Mouse (Mus musculus) splenic B cell, adult 2 months (primary cell): ENCODE measurements at regions not wholly inside any gene's neighbourhood (a gene's known extent, or its start where the extent isn't known, plus 50 kb on each side); places are given as distances from the start of the nearest gene placed in this dataset.

Experiments
- DNase-seq: peaks from one replicate; pipeline ENCODE4 v3.0.0-alpha.2; 2011; ENCODE audit warnings: low read depth, low spot score
- H3K27me3 ChIP-seq: 2 replicates; pipeline ENCODE4 v1.6.1; 2012; ENCODE audit warnings: mild to moderate bottlenecking, low read length, moderate library complexity, mixed read lengths; ENCODE audit not compliant: control insufficient read depth, poor library complexity, insufficient read depth, severe bottlenecking
- H3K36me3 ChIP-seq: 2 replicates; pipeline ENCODE4 v1.6.1; 2012; ENCODE audit warnings: mild to moderate bottlenecking, low read length, moderate library complexity, mixed read lengths; ENCODE audit not compliant: control insufficient read depth, poor library complexity, insufficient read depth, severe bottlenecking

GRCm38 (mm10) chr5:118381294-118381675, 136.3 kb downstream of the 2410131K14Rik start:
- DNase-seq = peak; percentile 73
- H3K36me3 ChIP-seq = no peaks in the 10 kb centered on the region
- no peaks in the 10 kb centered on the region for H3K27me3 ChIP-seq

- no peaks in the 10 kb centered on the region for H3K36me3 ChIP-seq
- no peak for DNase-seq
- no peaks in the 10 kb centered on the region for H3K27me3 ChIP-seq
Measured at GRCm38 (mm10) chr5:118386126-118386525, 141.1 kb downstream of the 2410131K14Rik start.

DNA sequence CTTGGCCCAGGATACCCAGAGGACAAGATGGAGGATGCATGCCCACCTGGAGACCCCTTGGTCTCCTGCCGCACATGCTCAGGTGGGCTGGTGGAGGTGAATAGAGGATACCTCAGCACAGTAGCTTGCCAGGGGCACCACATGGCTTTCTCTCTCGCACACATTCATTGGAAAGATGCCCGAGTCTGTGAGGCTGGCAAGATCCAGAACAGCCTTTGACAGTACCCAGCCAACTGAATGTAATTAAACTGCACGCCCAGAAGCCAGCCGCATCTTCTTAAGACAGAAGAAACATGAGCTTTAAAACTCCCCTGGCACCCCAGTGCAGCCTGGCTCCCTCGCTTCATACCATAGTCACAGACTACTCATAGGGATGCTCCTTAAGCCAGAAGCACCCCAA, 143.4 kb downstream of the 2410131K14Rik start:
- no peaks in the 10 kb centered on the region for H3K27me3 ChIP-seq
- H3K36me3 ChIP-seq = no peaks in the 10 kb centered on the region
- DNase-seq = no peak

DNA sequence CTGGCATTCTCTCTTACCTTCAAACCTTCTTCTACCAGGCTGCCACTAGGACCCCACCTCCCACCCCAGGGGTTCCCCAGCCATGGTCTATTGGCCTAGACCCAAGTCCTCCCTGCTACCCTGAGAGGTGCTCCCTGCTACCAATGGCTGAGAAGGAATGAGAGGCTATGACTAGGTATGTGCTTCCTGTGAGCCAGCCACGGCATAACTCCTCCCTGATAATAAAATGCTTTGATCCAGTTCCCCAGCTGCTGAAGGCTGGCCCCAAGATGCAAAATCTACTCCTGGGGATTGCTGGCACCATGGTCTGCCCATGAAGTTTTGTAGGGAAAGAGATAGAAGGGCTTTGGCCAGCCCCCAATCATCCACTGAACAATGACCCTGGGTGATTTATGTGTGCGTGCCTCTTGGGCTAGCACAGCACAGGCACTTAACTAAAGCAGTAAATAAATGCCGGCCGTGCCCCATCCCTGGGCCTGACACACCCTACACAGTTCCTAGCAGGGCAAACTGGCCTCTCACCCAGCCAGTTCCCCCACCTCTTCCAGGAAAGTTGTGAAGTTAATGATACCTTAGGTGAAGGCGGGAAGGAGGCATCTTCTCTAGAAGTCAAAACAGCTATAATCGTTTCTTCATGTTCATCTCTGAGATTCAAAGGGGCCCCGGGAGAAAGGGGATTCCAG, 145.8 kb downstream of the 2410131K14Rik start:
- no peaks in the 10 kb centered on the region for H3K27me3 ChIP-seq
- DNase-seq = no peak
- H3K36me3 ChIP-seq = no peaks in the 10 kb centered on the region

- DNase-seq = no peak
- H3K36me3 ChIP-seq = no peaks in the 10 kb centered on the region
- no peaks in the 10 kb centered on the region for H3K27me3 ChIP-seq
Measured at GRCm38 (mm10) chr5:118392932-118393487, 148.0 kb downstream of the 2410131K14Rik start.

DNA sequence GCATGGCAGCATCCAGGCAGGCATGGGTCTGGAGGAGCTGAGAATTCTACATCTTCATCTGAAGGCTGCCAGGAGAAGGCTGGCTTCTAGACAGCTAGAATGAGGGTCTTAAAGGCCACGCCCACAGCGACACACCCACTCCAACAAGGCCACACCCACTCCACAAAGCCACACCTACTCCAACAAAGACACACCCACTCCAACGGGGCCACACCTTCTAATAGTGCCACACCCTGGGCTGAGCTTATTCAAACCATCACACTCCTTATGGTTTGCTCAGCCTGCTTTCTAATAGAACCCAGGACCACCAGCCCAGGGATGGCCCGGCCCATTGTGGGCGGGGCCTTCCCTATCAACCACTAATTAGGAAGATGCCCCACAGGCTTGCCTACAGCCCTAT, 149.0 kb downstream of the 2410131K14Rik start:
- no peak for DNase-seq
- Histone ChIP-seq H3K27me3 (no peaks in the 10 kb centered on the region), H3K36me3 (no peaks in the 10 kb centered on the region)

DNA sequence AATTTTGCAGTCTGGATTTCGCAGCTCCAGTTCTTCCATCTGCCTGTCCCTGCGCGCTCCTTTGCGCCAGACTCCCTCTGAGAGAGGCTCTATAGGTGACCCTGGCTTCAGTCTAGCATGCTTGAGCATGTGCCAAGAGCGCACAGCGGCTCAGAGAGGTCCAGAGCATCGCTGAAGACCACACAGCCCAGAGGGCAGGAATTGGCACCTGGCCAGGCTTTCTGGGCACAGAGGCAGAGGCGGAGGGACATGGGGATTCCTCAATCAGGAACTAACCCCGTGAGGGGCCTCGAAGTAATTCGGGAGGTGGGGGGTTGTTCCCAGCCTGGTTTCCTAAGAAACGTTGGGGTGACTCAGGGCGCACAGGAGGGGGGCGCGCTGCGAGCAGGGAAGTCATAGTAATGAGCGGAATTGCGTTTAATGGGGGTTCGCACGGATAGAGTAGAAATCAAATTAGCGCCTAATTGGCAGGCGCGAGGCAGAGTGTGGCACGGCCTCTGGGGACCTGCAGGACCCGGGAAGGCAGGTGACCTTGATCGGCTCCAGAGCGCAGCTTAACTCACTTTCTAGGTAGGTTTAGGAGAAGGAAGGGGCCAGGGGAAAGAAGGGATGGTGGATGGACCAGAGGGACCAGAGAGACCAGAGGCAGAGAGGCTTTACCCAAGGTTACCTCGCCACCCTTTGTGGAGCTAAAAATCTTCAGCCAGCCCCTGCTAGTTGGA, 151.1 kb downstream of the 2410131K14Rik start:
- Histone ChIP-seq H3K27me3 (no peaks in the 10 kb centered on the region), H3K36me3 (no peaks in the 10 kb centered on the region)
- DNase-seq = no peak

- H3K36me3 ChIP-seq = no peaks in the 10 kb centered on the region
- DNase-seq = no peak
- H3K27me3 ChIP-seq = no peaks in the 10 kb centered on the region
Measured at GRCm38 (mm10) chr5:118400926-118401325, 155.9 kb downstream of the 2410131K14Rik start.

DNA sequence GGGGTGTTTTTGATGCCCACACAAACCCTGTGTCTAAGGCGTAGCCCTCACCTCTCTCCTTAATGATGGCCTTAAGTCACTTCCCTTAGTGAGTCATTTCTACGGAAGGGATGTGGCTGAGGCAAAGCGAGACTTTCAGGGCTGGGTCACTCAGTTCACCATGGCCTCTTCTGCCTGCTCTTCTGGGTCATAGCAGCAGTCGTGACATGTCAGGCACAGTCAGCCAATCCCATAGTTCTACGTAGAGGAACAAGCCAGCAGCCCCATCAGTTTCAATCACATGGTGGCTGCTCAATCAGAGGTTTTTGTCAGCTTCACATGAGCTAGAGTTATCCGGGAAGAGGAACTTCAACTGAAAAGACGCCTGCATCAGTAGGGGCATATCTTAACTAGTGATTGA, 156.1 kb upstream of the Med13l start:
- no peaks in the 10 kb centered on the region for H3K36me3 ChIP-seq
- DNase-seq = peak; percentile 51
- no peaks in the 10 kb centered on the region for H3K27me3 ChIP-seq

DNA sequence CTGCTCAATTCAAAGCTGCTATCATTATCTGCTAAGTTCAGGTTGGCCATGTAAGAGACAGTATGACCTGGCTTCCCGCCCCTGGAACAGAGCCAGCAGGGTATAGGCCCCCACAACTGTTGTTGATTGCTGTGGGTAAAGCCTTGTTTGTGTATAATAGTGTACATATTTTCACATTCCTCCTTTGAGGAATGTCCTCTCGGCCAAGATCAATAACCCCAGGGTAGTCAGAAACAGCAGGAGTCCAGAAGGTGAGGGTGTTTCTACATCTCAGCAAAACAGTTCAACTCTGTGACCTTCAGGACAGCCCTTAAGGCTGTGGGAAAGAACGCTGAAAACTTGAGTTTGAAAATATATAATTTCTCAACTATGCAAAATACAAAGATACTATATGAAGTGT, 155.1 kb upstream of the Med13l start:
- DNase-seq = no peak
- Histone ChIP-seq H3K36me3 (no peaks in the 10 kb centered on the region), H3K27me3 (no peaks in the 10 kb centered on the region)

DNA sequence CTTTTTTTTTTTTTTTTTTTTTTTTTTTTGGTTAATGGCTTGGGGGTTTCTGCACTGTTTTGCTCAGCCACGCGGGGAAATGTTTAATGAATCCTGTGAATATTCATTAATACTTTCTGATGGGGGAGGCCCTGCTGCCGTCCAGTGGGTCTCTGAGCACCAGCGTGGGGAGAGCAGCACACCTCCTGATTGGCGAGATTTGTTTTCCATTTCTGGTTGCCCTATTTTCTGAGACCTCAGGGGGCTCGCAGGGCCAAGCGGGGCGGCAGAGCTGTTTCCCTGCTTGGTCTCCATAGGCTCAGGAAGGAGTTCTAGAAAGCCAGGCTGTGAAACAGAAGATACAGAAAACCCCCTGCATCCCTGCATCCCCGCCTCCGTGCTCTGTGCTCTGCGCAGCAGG, 153.0 kb upstream of the Med13l start:
- H3K36me3 ChIP-seq = no peaks in the 10 kb centered on the region
- H3K27me3 ChIP-seq = no peaks in the 10 kb centered on the region
- no peak for DNase-seq

DNA sequence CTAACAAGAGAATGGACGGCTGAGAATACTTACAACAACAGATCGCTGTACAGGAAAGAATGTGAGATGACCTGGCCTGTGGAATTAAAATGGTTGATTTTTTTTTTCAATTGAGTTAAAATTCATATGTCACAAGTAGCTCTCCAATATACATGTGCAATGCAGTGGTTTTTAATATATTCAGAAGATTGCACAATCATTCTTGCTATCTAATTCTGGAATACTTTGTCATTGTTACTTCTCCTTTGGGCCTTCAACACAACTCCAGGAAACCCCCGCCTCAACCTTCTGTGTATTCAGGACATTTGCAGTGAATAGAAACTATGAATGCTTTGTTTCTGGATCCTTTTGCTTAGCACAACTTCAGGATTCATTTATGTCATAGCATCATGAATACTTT, 152.5 kb upstream of the Med13l start:
- DNase-seq = no peak
- no peaks in the 10 kb centered on the region for H3K36me3 ChIP-seq
- no peaks in the 10 kb centered on the region for H3K27me3 ChIP-seq

- no peaks in the 10 kb centered on the region for H3K27me3 ChIP-seq
- no peaks in the 10 kb centered on the region for H3K36me3 ChIP-seq
- DNase-seq = no peak
Measured at GRCm38 (mm10) chr5:118408826-118409225, 151.7 kb upstream of the Med13l start.

DNA sequence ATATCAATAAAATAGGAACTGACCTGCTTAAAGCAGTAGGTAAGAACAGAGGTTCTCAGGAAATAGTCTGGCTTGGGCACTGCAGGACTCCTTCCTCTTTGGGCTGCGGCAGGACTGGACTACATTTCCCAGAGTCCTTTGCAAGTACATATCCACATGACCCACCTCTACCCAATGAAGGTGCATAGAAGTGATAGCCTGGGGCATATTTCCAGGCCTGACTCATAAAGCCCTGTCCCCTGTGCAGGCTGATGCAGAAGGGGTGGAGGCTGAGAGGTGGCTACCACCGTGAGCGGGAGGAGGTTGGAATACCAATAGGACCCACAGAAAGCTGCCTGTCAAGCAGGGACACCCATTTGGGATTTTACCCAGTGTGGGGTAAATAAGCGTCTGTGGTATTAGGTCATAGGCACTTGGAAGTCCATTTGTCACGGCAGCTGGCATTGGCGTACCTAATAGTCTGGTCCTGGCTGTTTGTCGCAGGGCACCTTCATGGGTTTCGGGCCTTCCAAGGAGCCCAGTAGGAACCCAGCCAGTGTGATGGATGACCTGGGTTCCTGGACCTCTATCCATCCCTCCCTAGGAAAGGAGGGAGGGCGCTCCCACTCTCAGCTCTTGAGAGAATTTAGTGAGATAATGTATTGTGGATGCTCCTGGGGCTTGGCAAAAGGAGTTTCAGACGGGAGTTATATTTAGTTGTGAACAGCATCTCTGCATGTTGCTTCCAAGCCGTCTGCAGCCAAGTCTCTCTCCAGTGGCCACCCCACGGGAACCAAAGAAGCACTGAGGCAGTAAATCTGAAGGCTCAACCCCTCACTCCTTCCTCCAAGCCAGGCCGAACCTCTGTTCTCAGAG, 146.8 kb upstream of the Med13l start:
- peak; percentile 82 for DNase-seq
- Histone ChIP-seq H3K27me3 (no peaks in the 10 kb centered on the region), H3K36me3 (no peaks in the 10 kb centered on the region)
